Mouse (Mus musculus): ENCODE results near the gene Slc43a3.

Slc43a3 gene

DNA sequence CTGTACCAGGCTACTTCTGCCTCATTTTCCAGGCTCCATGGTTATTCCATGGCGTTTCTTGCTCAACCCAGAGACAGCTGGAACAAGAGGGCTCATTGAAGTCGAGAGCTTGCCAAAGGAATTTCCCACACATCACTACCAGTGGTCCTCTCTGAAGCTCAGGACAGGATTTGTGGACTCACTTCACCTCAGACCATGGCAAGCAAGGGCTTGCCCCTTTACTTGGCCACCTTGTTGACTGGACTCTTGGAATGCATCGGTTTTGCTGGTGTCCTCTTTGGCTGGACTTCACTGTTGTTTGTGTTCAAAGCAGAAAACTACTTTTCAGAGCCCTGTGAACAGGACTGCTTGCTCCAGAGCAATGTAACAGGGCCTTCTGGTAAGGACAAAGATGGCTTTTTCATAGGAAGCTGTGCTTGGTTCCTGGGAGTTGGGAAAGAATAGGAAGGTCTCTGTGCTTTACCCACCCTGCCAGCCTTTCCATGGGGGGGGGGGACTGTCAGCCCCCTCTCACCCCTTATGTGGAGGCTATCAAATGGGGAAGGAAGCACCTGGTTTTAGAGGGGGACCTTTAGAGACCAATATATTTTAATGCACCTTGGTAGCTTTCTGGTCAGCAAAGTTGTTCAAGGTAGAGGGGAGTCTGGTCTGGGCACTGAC, 1.2 kb downstream of the Slc43a3 start:
- peak in 1 of 2 experiments; percentile 26 for DNase-seq

- peak; percentile 51 to 64 for DNase-seq
Observed at GRCm38 (mm10) chr2:84938249-84938946, 2.0 kb downstream of the Slc43a3 start.

GRCm38 (mm10) chr2:84939306-84939705, 2.9 kb downstream of the Slc43a3 start:
- no peak for DNase-seq

- no peak for DNase-seq
Observed at GRCm38 (mm10) chr2:84939711-84940110, 3.3 kb downstream of the Slc43a3 start.

DNA sequence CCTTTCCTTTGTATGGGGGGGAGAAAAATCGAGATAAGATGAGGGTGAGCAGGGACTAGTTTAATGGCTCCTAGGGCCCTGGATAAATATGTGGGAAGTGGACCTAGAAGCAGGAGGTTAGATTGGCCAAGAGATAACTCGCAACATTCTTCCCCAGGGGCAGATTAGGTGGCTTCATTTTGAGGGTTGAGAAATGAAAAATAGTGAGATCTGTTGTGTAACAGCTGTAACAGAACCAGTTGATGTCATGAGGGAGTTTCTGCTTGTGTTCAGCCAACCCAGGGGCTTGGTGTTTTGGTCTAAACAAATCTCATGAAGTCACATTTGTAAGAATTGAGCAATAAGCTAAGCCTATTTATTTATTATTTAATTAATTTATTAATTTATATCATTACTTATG, 5.0 kb downstream of the Slc43a3 start:
- DNase-seq: no peak

DNA sequence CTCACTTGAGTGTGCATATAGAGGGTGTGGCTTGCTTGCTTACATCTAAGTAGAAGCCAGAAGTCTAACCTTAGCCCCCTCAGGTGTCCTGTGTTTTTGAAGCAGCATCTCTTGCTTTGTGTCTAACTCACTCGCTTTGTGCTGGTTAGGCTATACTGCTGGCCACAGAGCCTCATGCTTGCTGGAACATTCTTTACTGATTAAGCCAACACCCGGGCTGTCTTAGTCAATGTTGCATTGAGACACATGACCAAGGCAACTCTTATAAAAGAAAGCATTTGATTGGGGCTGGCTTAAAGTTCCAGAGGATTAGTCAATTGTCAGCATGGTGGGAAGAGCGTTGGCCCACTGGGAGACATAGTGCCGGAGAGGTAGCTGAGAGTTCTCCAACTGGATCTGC, 5.4 kb downstream of the Slc43a3 start:
- DNase-seq: no peak

DNA sequence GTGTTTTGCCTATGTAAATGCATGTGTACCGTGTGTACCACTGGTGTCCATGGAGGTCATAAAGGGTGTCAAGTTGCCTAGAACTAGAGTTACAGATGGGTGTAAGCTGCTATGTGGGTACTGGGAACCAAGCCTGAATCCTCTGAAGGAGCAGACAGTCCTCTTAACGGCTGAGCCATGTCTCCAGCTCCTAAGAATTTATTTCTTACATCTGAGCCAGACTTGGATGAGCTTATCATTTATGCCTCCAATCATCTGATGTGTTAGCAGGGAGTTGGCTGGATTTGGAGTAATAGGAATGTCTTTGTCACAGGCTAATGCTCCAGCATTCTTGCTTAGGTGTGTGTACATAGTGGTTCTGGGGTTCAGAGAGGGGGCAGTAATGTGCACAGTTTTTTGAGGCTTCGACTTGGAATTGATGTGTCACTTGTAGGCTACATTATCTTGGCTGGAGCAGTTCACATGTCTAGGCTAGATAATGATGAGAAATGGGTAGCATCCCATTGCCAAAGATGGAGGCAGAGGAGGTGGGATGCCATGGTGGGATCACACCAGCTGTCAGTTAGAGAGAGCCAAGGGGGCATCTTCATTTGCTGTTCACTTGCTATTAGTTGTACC, 10.9 kb downstream of the Slc43a3 start:
- no peak for DNase-seq

GRCm38 (mm10) chr2:84948252-84948651, 11.9 kb downstream of the Slc43a3 start:
- no peak for DNase-seq

- DNase-seq: no peak
Observed at GRCm38 (mm10) chr2:84948721-84949120, 12.3 kb downstream of the Slc43a3 start.

GRCm38 (mm10) chr2:84951027-84951426, 14.6 kb downstream of the Slc43a3 start:
- no peak for DNase-seq

DNA sequence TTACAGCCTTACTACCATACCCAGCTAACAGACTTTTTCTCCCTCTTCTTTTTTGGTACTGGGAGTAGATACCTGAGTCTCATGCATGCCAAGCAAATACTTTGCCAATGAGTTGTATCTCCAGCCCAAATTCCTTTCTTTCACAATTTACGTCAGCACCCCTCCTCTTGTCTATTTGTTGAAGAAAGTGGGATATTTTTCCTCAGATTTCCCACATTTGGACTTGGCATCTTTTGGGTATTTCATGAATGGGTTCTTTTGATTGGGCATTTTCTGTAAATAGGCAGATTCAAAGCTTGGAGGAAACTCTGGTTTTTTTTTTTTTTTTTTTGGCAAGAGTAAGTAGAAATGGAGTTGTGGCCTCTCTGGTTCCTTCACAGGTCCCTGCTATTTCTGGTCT, 15.9 kb downstream of the Slc43a3 start:
- DNase-seq: no peak

- no peak for DNase-seq
Observed at GRCm38 (mm10) chr2:84952693-84953092, 16.3 kb downstream of the Slc43a3 start.

GRCm38 (mm10) chr2:84955435-84955834, 19.1 kb downstream of the Slc43a3 start:
- no peak for DNase-seq

DNA sequence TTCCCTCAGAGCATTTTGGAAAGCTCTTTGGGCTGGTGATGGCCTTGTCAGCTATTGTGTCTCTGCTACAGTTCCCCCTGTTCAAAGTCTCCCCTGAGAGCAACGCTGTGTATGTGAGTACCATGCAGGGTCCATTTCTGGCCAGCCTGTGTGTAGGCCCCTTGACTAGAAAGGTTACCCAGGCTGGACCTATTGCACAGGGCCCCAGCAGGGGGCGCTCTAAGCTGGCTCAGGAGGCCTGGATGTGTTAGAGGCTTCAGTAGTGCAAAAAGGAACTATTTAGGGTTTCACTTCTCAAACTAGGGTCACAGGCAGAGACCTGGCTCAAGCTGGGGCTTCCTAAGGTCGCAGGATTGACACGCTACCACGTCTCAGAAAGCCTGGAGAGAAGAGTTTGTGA, 19.9 kb downstream of the Slc43a3 start:
- peak; percentile 68 to 74 for DNase-seq

DNA sequence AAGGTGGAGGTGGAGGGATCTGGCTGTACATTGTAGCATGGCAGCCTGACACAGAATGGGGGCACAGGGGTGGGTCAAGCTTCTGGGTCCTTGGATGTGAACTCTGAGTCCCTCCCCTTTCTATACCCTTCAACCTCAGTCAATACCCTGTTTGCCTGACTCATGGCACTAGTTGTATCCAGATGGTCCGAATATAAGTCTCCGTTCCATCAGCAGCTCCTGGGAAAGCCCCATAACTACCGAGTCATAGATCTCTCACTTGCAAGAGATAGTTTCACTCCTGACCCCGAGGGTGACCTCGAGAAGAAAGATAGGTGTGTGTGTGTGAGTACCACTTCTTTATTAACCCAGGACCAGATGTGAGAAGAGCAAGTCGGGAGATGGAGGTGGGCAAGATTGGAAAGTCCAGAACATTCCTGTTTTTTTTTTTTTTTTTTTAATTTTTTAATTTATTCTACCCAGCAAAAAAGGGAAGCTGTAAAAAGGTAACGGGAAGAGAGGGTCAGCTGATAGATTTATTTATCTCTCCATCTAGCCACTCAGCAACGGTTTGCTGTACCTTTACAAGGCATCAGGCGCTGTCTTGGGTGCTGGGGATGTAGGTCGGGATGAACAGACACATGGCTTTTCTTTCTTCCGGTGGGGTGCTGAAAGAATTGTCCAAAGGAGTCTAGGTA, 22.3 kb downstream of the Slc43a3 start:
- DNase-seq: no peak

GRCm38 (mm10) chr2:84961300-84961699, 24.9 kb downstream of the Slc43a3 start:
- peak; percentile 31 to 32 for DNase-seq

GRCm38 (mm10) chr2:84961901-84962300, 25.5 kb downstream of the Slc43a3 start:
- no peak for DNase-seq

DNA sequence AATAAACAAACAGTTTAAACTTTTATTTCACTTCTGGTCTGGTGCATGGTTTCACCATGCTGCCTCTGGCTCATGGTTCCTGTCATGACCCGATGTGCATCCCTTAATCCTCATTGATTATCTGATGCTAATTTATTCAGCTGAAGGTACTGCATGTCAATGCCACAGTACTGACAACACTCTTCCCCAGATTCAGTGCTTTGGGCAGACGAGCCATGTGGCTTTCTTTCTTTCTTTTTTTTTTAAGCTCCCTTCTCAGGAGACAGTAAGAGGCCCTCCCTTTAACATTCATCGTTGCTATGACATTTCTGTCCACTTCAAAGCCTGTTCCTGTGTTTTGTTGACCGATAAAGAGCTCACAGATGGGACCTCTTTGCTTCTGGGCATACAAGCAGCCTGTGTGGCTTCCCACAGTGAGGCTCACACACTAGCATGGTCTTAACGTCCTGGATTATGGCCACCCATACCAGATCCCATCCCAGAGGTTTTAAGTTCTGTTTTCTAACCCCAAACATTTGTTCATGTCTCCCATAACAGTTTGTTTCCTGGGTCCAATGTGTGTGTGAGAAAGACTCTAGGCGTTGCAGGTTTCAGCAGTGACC, 26.6 kb downstream of the Slc43a3 start:
- DNase-seq: no peak

DNA sequence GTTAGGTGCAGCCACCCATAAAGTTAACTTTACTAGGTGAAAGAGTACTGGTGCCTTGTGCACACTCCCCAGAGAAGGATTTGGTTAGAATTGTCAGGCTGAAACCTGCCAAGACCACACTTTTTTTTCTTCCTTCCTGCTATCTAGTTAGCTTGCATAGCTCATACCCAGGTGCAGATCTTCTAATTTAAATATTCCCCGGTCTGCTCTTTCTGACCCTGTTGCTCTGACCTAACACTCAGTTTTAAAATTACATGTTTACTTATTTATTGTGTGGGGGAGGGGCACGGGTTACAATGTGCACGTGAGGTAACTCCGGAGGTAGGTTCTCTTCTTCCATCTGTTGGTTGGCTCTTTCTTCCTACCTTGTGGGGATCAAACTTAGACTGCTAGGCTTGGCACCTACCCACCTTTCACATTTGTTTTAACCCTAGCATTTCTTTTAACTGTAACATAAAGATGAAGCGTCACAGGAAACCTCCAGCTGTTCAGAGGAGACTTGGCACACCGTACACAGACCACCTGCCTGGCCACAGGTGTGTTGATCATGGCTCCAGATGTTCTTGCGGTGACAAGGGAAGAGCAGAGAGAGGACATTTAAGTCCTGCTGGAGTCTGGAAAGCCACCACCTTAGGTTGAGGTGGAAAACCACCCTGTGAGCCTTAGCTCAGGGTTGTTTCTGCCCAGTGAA, 27.9 kb downstream of the Slc43a3 start:
- no peak for DNase-seq

GRCm38 (mm10) chr2:84967318-84967991, 31.1 kb downstream of the Slc43a3 start:
- no peak for DNase-seq

DNA sequence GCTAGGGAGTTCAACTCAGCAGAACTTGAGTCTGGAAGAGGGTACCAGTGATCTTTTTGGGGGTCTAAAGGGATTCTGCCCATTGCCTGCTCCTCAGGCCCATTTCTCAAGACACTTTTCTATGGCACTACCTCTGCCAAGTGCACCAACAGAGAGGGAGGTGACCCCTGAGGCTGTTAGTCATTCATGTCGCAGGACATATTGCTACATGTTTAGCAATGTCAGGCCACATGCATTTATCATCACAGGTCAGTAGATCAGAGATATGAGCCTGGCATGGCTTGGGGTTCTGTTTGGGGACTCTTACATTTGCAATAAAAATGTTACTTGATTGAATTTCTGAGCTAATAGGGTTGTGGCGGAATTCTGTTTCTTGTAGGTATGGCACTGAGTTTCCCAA, 39.2 kb downstream of the Slc43a3 start:
- DNase-seq: no peak

- no peak for DNase-seq
Observed at GRCm38 (mm10) chr2:84980188-84980587, 43.8 kb downstream of the Slc43a3 start, which contains the start of gene Prg2. Gene Prg2 (plus strand): TSS chr2:84980461.

Data from lung, postnatal 4 days (tissue).